Mouse (Mus musculus) testis, adult 2 months (tissue): ENCODE measurements at regions not wholly inside any gene's neighbourhood (a gene's known extent, or its start where the extent isn't known, plus 50 kb on each side); places are given as distances from the start of the nearest gene placed in this dataset.

Source experiments
- H3K27ac ChIP-seq: fragments of 200-500 bp; 2 replicates; pipeline ENCODE4 v1.5.1; 2012; ENCODE audit warnings: low read depth, low read length; ENCODE audit not compliant: control insufficient read depth, insufficient read depth
- H3K27me3 ChIP-seq: fragments of 200-500 bp; 2 replicates; pipeline ENCODE4 v1.6.1; 2012; ENCODE audit warnings: mild to moderate bottlenecking, low read length, moderate library complexity; ENCODE audit not compliant: control insufficient read depth, insufficient read depth
- H3K36me3 ChIP-seq: fragments of 200-500 bp; 2 replicates; pipeline ENCODE4 v1.6.1; 2012; ENCODE audit warnings: mild to moderate bottlenecking, low read length; ENCODE audit not compliant: control insufficient read depth, insufficient read depth
- H3K4me1 ChIP-seq: fragments of 200-500 bp; 2 replicates; pipeline ENCODE4 v1.6.1; 2012; ENCODE audit warnings: low read length; ENCODE audit not compliant: control insufficient read depth, insufficient read depth
- H3K4me3 ChIP-seq: fragments of 200-500 bp; 2 replicates; pipeline ENCODE4 v1.5.1; 2012; ENCODE audit warnings: low read depth, mild to moderate bottlenecking, low read length, moderate library complexity, mixed read lengths; ENCODE audit not compliant: control insufficient read depth
- CTCF ChIP-seq: fragments of 200-500 bp; IDR thresholded peaks from 2 replicates; pipeline ENCODE4 v1.5.1; 2012; ENCODE audit warnings: low read depth, mild to moderate bottlenecking, inconsistent platforms, low read length, moderate library complexity; ENCODE audit not compliant: control insufficient read depth, insufficient read depth, insufficient replicate concordance
- POLR2A ChIP-seq: fragments of 200-500 bp; IDR thresholded peaks from 2 replicates; pipeline ENCODE4 v1.6.1; 2012; ENCODE audit warnings: low read depth, mild to moderate bottlenecking, inconsistent platforms, low read length, moderate library complexity; ENCODE audit not compliant: control insufficient read depth

GRCm38 (mm10) chr2:159145980-159146379 lies 351.4 kb downstream of the Dhx35 start:
- no peak overlapping the region for H3K4me3 ChIP-seq
- H3K4me1 ChIP-seq = no peaks in the 10 kb centered on the region
- H3K27ac ChIP-seq = no peak overlapping the region
- no peaks in the 10 kb centered on the region for H3K36me3 ChIP-seq
- H3K27me3 ChIP-seq = no peaks in the 10 kb centered on the region
- TF ChIP-seq POLR2A (no peak), CTCF (no peak)

DNA sequence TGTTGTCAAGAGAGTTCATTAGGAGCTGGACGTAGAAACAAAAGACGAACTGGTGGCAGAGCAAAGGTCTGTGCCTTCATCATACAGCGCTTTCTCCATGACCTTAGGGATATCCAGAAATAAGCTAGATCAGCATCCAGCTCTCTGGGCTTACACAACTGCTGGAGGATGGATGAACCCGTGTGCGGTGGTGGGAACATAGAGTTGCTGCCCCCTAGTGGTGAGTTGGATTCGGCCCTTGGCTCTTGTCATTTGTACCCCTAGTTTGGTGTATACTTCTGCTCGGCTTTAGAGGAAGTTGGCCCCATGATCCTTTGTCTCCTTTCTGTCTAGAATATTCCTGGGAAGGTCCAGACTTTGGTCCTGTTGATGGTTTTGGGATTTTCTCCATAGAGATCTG lies 369.4 kb downstream of the Dhx35 start:
- Histone ChIP-seq H3K27me3 (no peaks in the 10 kb centered on the region), H3K27ac (no peak overlapping the region), H3K4me3 (no peak overlapping the region), H3K4me1 (peaks cover 2% of the 10 kb centered on the region; the same call in 1 of the 2 replicates), H3K36me3 (no peaks in the 10 kb centered on the region)
- TF ChIP-seq POLR2A (no peak), CTCF (peak; percentile 91)

DNA sequence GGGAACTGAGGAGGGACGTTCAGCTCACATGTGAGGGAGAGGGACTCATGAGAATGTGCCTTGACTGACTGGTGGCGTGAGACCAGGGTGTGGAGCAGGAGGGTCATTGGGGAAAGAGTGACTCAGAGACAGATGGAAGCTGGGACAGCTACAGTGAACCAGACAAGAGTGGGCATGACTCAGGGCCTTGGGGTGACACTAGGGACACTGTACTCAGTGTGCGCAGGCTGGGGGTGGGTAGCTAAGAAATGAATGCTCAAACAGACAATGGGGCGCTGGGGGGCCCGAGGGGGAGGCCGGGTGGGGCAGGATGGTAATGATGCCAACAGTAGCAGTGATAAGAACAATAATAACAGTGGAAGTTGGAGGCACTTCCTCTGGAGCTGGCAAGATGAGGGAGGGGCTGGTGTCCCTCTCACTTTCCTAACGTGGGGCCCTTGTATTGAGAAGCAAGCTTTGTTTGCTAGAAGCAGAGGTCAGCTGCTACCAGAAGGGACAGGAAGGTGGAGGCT lies 374.0 kb downstream of the Dhx35 start:
- TF ChIP-seq POLR2A (no peak), CTCF (no peak)
- Histone ChIP-seq H3K27ac (no peak overlapping the region), H3K36me3 (no peaks in the 10 kb centered on the region), H3K4me3 (no peak overlapping the region), H3K27me3 (no peaks in the 10 kb centered on the region), H3K4me1 (peaks cover 2% of the 10 kb centered on the region; the same call in 1 of the 2 replicates)

- TF ChIP-seq CTCF (no peak), POLR2A (no peak)
- no peaks in the 10 kb centered on the region for H3K27me3 ChIP-seq
- H3K27ac ChIP-seq = no peak overlapping the region
- no peaks in the 10 kb centered on the region for H3K36me3 ChIP-seq
- peak overlapping the region; percentile 62 for H3K4me3 ChIP-seq
- no peaks in the 10 kb centered on the region for H3K4me1 ChIP-seq
Measured at GRCm38 (mm10) chr2:159196156-159196555, 401.5 kb downstream of the Dhx35 start.

GRCm38 (mm10) chr2:159232266-159232665 lies 437.7 kb downstream of the Dhx35 start:
- TF ChIP-seq CTCF = no peak
- no peak for TF ChIP-seq POLR2A
- Histone ChIP-seq H3K27me3 (no peaks in the 10 kb centered on the region), H3K4me1 (no peaks in the 10 kb centered on the region), H3K27ac (no peak overlapping the region), H3K4me3 (no peak overlapping the region), H3K36me3 (no peaks in the 10 kb centered on the region)

GRCm38 (mm10) chr2:159235000-159235399 lies 440.4 kb downstream of the Dhx35 start:
- H3K36me3 ChIP-seq = no peaks in the 10 kb centered on the region

DNA sequence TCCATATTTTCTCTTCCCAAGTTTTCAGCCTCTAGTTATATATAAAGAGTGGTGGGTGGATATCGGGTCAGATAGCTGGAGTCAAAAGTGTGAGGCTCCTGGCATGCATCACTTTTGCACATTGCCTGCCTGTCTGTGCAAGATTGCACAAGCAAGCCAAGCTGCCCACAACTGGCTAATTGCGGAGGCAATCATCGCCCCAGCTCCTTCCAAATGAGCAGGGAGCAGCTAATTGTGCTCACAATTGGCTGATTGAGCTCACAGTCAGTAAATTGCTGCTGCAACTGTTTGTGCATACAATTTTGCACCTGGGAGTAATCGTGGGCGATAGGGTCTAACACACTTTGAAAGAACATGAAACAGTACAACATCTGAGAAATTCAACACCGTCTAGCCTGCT lies 455.5 kb downstream of the Dhx35 start:
- no peaks in the 10 kb centered on the region for H3K36me3 ChIP-seq
- H3K4me1 ChIP-seq = no peaks in the 10 kb centered on the region
- TF ChIP-seq POLR2A = no peak
- TF ChIP-seq CTCF = no peak
- H3K27ac ChIP-seq = no peak overlapping the region
- no peak overlapping the region for H3K4me3 ChIP-seq
- H3K27me3 ChIP-seq = no peaks in the 10 kb centered on the region

More at GRCm38 (mm10) chr2:159235000-159235399, 440.4 kb downstream of the Dhx35 start:
- Histone ChIP-seq H3K27me3 (no peaks in the 10 kb centered on the region), H3K27ac (no peak overlapping the region), H3K4me3 (no peak overlapping the region), H3K4me1 (no peaks in the 10 kb centered on the region)
- TF ChIP-seq POLR2A (no peak), CTCF (no peak)
